Mouse (Mus musculus) G1E (cell line): ENCODE results near the gene Psme1. TPM values are rescaled to one million over a fixed set of nuclear protein-coding genes. Genes with fewer than 3 reads are reported as not detected.

Experiments used
- ATAC-seq: 2 replicates; pipeline ENCODE4 v1.8.0; 2016; ENCODE audit warnings: mild to moderate bottlenecking; ENCODE audit not compliant: insufficient number of reproducible peaks, poor library complexity, low FRiP score, severe bottlenecking; ENCODE audit errors: extremely low read depth
- DNase-seq: peaks from one replicate; pipeline ENCODE4 v3.0.0; 2012; ENCODE audit warnings: low spot score
- H3K27me3 ChIP-seq: 2 replicates; pipeline ENCODE4 v1.6.1; 2012; ENCODE audit warnings: mild to moderate bottlenecking, low read length, inconsistent platforms; ENCODE audit not compliant: insufficient read depth
- H3K36me3 ChIP-seq: replicated peaks from 2 replicates; pipeline ENCODE3; 2012; ENCODE audit warnings: mild to moderate bottlenecking, inconsistent platforms
- H3K4me1 ChIP-seq: 2 replicates; pipeline ENCODE4 v1.6.1; 2012; ENCODE audit warnings: low read depth, low read length, inconsistent platforms, mixed read lengths; ENCODE audit not compliant: insufficient read depth
- H3K4me3 ChIP-seq: 2 replicates; pipeline ENCODE4 v1.5.1; 2012; ENCODE audit warnings: low read depth, mild to moderate bottlenecking, inconsistent platforms, low read length, moderate library complexity, mixed read lengths
- H3K9me3 ChIP-seq: replicated peaks from 2 replicates; pipeline ENCODE4 v1.6.1; 2012; ENCODE audit warnings: inconsistent platforms
- CTCF ChIP-seq: IDR thresholded peaks from 2 replicates; pipeline ENCODE4 v1.5.1; 2012; ENCODE audit warnings: low read depth, low read length, inconsistent platforms, mixed read lengths
- GATA1 ChIP-seq: IDR thresholded peaks from 2 replicates; pipeline ENCODE4 v1.6.1; 2012; ENCODE audit warnings: borderline replicate concordance, low read length, inconsistent platforms, mixed read lengths
- GATA2 ChIP-seq: IDR thresholded peaks from 2 replicates; pipeline ENCODE4 v1.6.1; 2012; ENCODE audit warnings: low read depth, low read length, inconsistent platforms, borderline replicate concordance
- POLR2AphosphoS5 ChIP-seq: IDR thresholded peaks from 2 replicates; pipeline ENCODE4 v1.6.1; 2012; ENCODE audit warnings: low read depth, low read length, inconsistent platforms; ENCODE audit not compliant: insufficient replicate concordance
- TAL1 ChIP-seq: conservative IDR thresholded peaks from 2 replicates; pipeline ENCODE4 v1.6.1; 2012; ENCODE audit warnings: low read depth, low read length, inconsistent platforms, mixed read lengths
- polyA plus RNA-seq: library from polyadenylated mRNA; stranded (reverse); fragments of >175 nt; gene quantifications from 2 replicates; pipeline ENCODE4 v1.2.3, GENCODE M21; 2012
- total RNA-seq, 2 experiments: library from RNA; stranded (forward) in 1 of 2; stranded (reverse) in 1 of 2; fragments of 200-1000 nt in 1 of 2; fragments of >200 nt in 1 of 2; fragmentation: Nextera tagmentation in 1 of 2; gene quantifications; 2 replicates each; pipeline ENCODE4 v1.2.3; 2014 to 2017

The Psme1 gene
- total and polyA plus RNA-seq, 3 experiments = 141 to 598 (median 212) TPM

DNA sequence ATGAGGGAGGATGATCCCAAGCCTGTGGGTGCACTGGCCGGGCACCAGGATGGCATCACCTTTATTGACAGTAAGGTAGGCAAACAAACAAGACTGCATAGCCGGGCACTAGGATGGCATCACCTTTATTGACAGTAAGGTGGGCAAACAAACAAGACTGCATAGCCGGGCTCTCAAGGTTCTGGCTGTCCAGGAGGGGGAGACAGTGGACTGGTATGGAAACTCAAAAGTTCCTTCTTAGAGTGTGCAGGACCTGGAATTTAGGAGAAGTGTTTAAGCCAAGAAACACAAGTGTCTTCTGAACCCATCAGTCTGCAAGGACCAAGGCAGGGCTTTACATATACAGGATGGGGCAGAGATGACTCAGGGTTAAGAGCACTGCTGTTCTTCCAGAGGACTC, 12.2 kb upstream of the Psme1 start:
- Histone ChIP-seq H3K36me3 (peaks cover 95% of the 10 kb centered on the region), H3K27me3 (no peaks in the 10 kb centered on the region), H3K4me3 (no peak overlapping the region), H3K4me1 (peaks cover 24% of the 10 kb centered on the region), H3K9me3 (no peaks in the 10 kb centered on the region)
- ATAC-seq (no peak), DNase-seq (no peak)
- TF ChIP-seq POLR2AphosphoS5 (no peak), GATA2 (no peak), GATA1 (no peak)

- Histone ChIP-seq H3K4me1 (peaks cover 28% of the 10 kb centered on the region), H3K4me3 (no peak overlapping the region), H3K9me3 (no peaks in the 10 kb centered on the region), H3K36me3 (peaks cover 84% of the 10 kb centered on the region), H3K27me3 (no peaks in the 10 kb centered on the region)
- DNase-seq (no peak), ATAC-seq (no peak)
- TF ChIP-seq GATA1 (no peak), TAL1 (no peak), POLR2AphosphoS5 (no peak), CTCF (no peak), GATA2 (no peak)
Measured at GRCm38 (mm10) chr14:55567496-55567895, 10.4 kb upstream of the Psme1 start.

DNA sequence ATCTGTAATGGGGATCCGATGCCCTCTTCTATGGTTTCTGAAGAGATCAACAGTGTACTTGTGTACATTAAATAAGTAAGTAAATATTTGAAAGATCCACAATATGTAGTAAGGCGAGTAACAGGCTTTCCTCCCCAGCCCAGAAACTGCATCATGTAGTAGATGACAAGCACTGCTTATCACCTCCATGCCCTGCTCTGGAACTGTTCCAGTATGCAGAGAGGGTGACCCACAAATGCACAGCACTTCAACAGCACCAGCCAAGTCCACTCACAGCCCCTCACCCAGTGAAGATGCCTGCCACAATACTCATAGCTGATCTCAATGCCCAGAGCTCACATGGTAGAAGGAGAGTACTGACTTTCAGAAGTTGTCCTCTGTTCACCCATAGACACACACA, 7.3 kb upstream of the Psme1 start:
- Histone ChIP-seq H3K36me3 (peaks cover 54% of the 10 kb centered on the region), H3K27me3 (no peaks in the 10 kb centered on the region; the same call in 1 of the 2 replicates), H3K4me3 (no peak overlapping the region), H3K9me3 (no peaks in the 10 kb centered on the region), H3K4me1 (peaks cover 27% of the 10 kb centered on the region)
- DNase-seq (no peak), ATAC-seq (no peak)
- no peak for TF ChIP-seq GATA2
- no peak for TF ChIP-seq CTCF
- no peak for TF ChIP-seq GATA1
- TF ChIP-seq TAL1 = no peak
- no peak for TF ChIP-seq POLR2AphosphoS5

DNA sequence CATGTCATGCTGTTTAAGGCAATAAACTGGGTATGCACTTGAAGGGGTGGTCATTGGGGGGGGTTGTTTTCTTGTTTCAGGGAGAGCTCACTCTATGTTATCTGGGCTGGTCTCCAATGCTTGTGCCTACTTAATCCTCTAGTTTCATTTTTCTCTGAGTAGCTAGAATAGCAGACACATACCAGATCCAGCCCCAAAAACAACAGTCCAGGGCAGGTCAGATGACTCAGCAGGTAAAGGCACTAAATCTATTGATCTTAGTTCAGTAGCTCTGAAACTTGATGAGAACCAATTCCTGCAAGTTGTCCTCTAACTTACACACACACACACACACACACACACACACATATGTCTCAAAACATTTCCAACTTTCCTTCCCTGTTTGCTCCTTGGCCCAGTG, 6.2 kb upstream of the Psme1 start:
- Histone ChIP-seq H3K9me3 (no peaks in the 10 kb centered on the region), H3K36me3 (peaks cover 42% of the 10 kb centered on the region), H3K4me3 (no peak overlapping the region), H3K4me1 (peaks cover 38% of the 10 kb centered on the region), H3K27me3 (no peaks in the 10 kb centered on the region; the same call in 1 of the 2 replicates)
- no peak for TF ChIP-seq CTCF
- DNase-seq (no peak), ATAC-seq (no peak)

DNA sequence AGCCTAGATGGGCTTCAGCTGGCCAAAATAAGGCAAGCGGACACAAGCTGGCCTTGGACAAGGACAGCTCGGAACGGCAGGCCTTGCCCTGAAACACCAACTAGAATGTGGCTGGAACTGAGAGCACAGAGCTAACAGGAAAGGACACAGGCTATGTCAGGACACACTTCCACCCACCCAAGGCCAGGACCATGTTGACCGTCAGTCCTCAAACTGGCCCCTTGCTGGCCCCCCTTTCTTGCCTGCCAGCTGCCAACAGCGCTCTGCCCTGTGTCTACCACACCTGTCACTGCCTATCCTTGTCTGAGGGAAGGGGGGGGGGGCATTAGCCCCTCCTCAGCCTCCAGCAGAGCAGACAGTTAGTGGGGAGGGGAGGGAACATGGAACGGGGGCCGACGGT, 2.6 kb upstream of the Psme1 start, which contains the start of gene Fitm1:
Gene Fitm1, plus strand, starts transcription at position 316 of the 400 bp plus-strand sequence.
- ATAC-seq (no peak), DNase-seq (no peak)
- Histone ChIP-seq H3K27me3 (no peaks in the 10 kb centered on the region; the same call in 1 of the 2 replicates), H3K9me3 (no peaks in the 10 kb centered on the region), H3K36me3 (peaks cover 19% of the 10 kb centered on the region), H3K4me3 (no peak within 1 kb of the TSS), H3K4me1 (peaks cover 63% of the 10 kb centered on the region)
- TF ChIP-seq GATA2 = no peak
- no peak for TF ChIP-seq TAL1
- TF ChIP-seq CTCF = no peak
- no peak for TF ChIP-seq GATA1
- TF ChIP-seq POLR2AphosphoS5 = no peak

DNA sequence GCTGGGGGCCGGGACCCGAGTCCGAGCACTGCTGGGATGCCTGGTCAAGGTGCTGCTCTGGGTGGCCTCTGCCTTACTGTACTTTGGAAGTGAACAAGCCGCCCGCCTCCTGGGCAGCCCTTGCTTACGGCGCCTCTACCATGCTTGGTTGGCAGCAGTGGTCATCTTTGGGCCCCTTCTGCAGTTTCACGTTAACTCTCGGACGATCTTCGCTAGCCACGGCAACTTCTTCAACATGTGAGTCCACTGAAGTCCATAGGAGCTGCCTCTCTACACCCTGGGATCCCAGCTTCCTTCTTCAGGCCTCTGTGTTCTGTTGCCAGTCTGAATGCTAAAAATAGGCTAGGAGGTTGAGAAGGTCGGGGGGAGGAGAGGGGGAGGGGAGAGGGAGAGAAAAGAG, 2.2 kb upstream of the Psme1 start:
- no peak for TF ChIP-seq POLR2AphosphoS5
- no peak for TF ChIP-seq GATA1
- no peak for TF ChIP-seq GATA2
- no peak for TF ChIP-seq TAL1
- no peak for TF ChIP-seq CTCF
- ATAC-seq (no peak), DNase-seq (no peak)
- peaks cover 20% of the 10 kb centered on the region for H3K36me3 ChIP-seq
- no peak overlapping the region for H3K4me3 ChIP-seq
- no peaks in the 10 kb centered on the region for H3K9me3 ChIP-seq
- no peaks in the 10 kb centered on the region; the same call in 1 of the 2 replicates for H3K27me3 ChIP-seq
- H3K4me1 ChIP-seq = peaks cover 66% of the 10 kb centered on the region

DNA sequence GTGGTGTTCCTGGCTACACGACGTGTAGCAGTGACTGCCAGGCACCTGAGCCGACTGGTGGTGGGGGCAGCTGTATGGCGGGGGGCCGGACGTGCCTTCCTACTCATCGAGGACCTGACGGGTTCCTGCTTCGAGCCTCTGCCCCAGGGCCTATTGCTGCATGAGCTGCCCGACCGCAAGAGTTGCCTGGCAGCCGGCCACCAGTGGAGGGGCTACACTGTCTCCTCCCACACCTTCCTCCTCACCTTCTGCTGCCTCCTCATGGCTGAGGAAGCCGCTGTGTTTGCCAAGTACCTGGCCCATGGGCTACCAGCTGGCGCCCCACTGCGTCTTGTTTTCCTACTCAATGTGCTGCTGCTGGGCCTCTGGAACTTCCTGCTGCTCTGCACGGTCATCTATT, 1.5 kb upstream of the Psme1 start:
- no peak overlapping the region for H3K4me3 ChIP-seq
- peaks cover 22% of the 10 kb centered on the region for H3K36me3 ChIP-seq
- no peak for ATAC-seq
- no peak for DNase-seq
- TF ChIP-seq GATA1 = no peak
- TF ChIP-seq CTCF = no peak
- TF ChIP-seq TAL1 = no peak
- no peak for TF ChIP-seq GATA2
- TF ChIP-seq POLR2AphosphoS5 = no peak
- peaks cover 65% of the 10 kb centered on the region for H3K4me1 ChIP-seq
- no peaks in the 10 kb centered on the region for H3K9me3 ChIP-seq
- no peaks in the 10 kb centered on the region; the same call in 1 of the 2 replicates for H3K27me3 ChIP-seq
